Mouse (Mus musculus): ENCODE data around the gene Agps. TPM values are rescaled to one million over a fixed set of nuclear protein-coding genes. Genes with fewer than 3 reads are reported as not detected.

Agps gene
- polyA plus RNA-seq (2015; fragmentation: Nextera tagmentation; extraction: Ambion mirVana), result 36.5 and 42.2 TPM in 2 replicates

DNA sequence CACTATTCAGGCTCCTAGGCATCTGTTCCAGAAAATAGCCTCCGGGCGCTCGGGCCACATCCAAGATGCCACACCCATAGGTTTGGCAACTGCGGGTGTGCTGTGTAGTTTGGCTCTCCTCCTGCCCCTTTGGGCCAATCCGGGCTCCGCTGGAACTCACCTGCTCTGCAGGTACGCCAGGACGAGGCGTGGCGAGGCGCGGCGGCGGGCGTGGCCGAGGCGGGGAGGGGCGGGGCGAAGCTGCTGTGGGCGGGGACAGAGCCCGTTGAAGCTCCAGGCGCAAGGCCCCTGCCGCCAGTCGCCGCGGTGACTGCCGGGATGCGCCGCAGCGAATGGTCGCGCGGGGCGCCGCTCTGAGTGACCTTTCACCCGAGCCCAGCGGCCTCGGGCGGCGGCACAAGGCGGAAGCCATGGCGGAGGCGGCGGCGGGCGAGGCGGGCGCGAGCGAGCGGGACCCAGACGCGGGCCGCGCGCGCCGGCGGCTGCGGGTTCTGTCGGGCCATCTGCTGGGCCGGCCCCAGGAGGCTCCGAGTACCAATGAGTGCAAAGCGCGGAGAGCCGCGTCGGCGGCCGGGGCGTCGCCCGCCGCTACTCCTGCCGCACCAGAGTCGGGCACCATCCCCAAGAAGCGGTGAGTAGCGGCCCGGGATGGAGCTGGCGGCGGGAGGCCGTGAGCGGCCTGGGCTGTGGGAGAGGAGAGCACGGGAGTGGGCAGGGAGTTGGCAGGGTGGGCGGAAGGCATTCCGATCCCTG lies at the start of gene Agps:
Gene Agps (plus strand): TSS at position 297 of the 753 bp plus-strand sequence.
- Histone ChIP-seq H3K36me3 (no peaks in the 10 kb centered on the region), H3K27ac (replicated peaks) (peak within 1 kb of the TSS; percentile 89), H3K4me2 (peak within 1 kb of the TSS; percentile 87), H3K9ac (peak within 1 kb of the TSS; percentile 95), H3K4me1 (replicated peaks) (peaks cover 24% of the 10 kb centered on the region), H3K9me3 (no peaks in the 10 kb centered on the region), H3K4me3 (peak within 1 kb of the TSS; percentile 88), H3K27me3 (no peaks in the 10 kb centered on the region)
- peak; percentile 95 for ATAC-seq (ENCODE audit: low read depth)
- under 1% methylated on average over 82 of the region's 86 CpGs for WGBS

DNA sequence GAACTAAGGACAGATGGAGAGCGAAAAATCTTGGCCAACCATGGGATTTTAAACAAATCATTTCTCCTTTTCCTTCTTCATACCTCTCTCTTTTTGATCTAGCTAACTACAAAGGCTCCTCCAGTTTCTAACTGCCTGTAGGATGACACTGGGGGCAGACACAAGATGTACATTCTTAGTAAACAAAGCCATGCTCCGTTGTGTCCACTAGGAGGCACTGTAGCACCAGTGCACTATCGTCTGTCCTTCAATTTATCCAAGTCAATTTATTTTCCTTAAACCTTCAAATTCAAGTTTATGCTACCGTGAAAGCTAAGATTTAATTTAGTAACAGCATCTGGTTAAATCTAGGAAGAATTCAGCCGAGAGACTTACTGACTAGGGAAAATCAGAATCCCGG lies 45.9 kb upstream of the Agps start:
- H3K4me1 ChIP-seq (replicated peaks), result peaks cover 5% of the 10 kb centered on the region
- no peak overlapping the region for H3K9ac ChIP-seq
- no peak for ATAC-seq (ENCODE audit: low read depth)
- H3K9me3 ChIP-seq, result no peaks in the 10 kb centered on the region
- H3K4me2 ChIP-seq, result no peak overlapping the region
- H3K36me3 ChIP-seq, result no peaks in the 10 kb centered on the region
- no peaks in the 10 kb centered on the region for H3K27me3 ChIP-seq
- H3K4me3 ChIP-seq, result no peak overlapping the region
- WGBS, result 14% methylated on average over 6 of the region's 6 CpGs
- no peak overlapping the region for H3K27ac ChIP-seq (replicated peaks)

DNA sequence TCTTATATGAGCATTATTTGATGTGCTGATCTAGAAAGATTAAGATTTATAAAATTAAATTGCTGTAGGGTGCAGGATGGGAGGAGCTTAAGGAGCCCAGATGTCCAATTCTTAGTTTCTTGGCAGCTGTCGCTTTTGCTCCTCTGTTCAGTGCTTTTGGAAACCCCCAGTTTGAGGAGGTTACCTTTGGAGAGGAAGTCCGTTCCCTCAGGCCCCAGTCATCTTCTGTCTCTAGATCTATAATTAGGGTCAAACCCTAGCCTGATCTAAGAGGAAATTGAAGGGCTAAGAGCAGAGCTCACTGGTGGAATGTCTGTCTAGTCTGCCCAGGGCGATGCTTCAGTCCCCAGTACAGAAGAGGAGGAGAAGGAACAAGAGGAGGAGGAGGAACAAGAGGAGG lies 43.5 kb upstream of the Agps start:
- H3K4me2 ChIP-seq, result no peak overlapping the region

DNA sequence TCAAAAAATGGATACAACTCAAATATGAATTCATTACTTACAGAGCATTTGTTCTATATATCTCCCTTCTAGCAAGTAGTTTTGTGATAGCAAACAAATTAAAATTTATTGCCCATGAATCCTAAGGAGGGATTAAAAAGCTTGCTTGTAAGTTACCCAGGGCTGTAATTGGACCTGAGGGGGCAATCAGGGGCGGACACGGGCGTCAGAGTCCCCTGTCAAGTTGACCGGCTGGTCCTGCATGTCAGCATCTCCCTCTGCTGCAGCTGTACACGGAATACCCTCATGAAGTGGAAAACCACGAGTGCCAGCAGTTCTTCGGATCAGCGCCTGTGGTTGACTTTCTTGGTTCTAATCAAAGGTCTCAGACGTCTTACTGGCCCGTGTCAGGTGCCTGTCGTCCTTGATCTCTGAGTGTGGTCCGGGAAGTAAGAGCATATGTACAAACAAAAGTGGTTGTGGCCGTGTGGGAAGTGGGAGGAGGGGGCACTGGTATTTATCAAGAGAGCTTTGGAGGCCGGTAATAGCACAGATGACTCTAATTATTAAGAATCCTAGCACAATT lies 41.9 kb upstream of the Agps start:
- no peak overlapping the region for H3K4me2 ChIP-seq
- H3K9me3 ChIP-seq, result no peaks in the 10 kb centered on the region
- no peaks in the 10 kb centered on the region for H3K36me3 ChIP-seq
- 45% methylated on average over 14 of the region's 14 CpGs for WGBS
- ATAC-seq (ENCODE audit: low read depth), result no peak
- no peak overlapping the region for H3K27ac ChIP-seq (replicated peaks)
- peaks cover 5% of the 10 kb centered on the region for H3K4me1 ChIP-seq (replicated peaks)
- no peak overlapping the region for H3K9ac ChIP-seq
- no peaks in the 10 kb centered on the region for H3K27me3 ChIP-seq
- H3K4me3 ChIP-seq, result no peak overlapping the region

More for the DNA sequence above, 43.5 kb upstream of the Agps start:
- no peak overlapping the region for H3K4me3 ChIP-seq
- H3K36me3 ChIP-seq, result no peaks in the 10 kb centered on the region
- no peaks in the 10 kb centered on the region for H3K9me3 ChIP-seq
- H3K9ac ChIP-seq, result no peak overlapping the region
- WGBS, result 86% methylated on average over 3 of the region's 3 CpGs
- peaks cover 5% of the 10 kb centered on the region for H3K4me1 ChIP-seq (replicated peaks)
- H3K27ac ChIP-seq (replicated peaks), result no peak overlapping the region
- no peak for ATAC-seq (ENCODE audit: low read depth)
- H3K27me3 ChIP-seq, result no peaks in the 10 kb centered on the region

DNA sequence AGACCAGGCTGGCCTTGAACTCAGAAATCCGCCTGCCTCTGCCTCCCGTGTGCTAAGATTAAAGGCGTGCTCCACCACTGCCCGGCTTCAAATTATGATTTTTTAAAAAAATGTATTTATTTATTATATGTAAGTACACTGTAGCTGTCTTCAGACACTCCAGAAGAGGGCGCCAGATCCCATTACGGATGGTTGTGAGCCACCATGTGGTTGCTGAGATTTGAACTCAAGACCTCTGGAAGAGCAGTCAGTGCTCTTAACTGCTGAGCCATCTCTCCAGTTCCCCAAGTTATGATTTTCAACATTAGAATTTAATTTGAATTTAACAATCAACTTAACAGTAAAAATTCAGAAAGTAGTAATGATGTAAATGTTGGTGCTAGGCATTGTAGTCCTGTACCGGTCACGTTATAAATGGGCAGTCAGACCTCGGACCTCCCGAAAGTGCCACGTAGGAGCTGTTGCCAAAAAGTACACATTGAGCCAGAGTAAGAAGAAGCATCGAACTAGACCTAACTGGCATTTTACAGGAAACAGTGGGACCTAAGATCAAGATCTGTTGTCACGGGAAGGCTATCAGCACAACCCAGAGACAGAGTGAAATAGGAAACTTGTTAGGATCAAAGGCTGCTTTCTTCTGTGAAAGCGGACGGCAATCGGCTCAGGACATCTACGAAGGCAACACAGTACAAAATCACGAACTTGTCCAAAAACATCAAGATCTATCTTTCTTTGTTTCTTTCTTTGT lies 40.2 kb upstream of the Agps start:
- no peaks in the 10 kb centered on the region for H3K27me3 ChIP-seq
- 85% methylated on average over 18 of the region's 18 CpGs for WGBS
- H3K9me3 ChIP-seq, result no peaks in the 10 kb centered on the region
- no peak overlapping the region for H3K4me3 ChIP-seq
- no peak overlapping the region for H3K9ac ChIP-seq
- no peak overlapping the region for H3K4me2 ChIP-seq
- H3K36me3 ChIP-seq, result no peaks in the 10 kb centered on the region
- peaks cover 5% of the 10 kb centered on the region for H3K4me1 ChIP-seq (replicated peaks)
- H3K27ac ChIP-seq (replicated peaks), result no peak overlapping the region
- ATAC-seq (ENCODE audit: low read depth), result no peak

DNA sequence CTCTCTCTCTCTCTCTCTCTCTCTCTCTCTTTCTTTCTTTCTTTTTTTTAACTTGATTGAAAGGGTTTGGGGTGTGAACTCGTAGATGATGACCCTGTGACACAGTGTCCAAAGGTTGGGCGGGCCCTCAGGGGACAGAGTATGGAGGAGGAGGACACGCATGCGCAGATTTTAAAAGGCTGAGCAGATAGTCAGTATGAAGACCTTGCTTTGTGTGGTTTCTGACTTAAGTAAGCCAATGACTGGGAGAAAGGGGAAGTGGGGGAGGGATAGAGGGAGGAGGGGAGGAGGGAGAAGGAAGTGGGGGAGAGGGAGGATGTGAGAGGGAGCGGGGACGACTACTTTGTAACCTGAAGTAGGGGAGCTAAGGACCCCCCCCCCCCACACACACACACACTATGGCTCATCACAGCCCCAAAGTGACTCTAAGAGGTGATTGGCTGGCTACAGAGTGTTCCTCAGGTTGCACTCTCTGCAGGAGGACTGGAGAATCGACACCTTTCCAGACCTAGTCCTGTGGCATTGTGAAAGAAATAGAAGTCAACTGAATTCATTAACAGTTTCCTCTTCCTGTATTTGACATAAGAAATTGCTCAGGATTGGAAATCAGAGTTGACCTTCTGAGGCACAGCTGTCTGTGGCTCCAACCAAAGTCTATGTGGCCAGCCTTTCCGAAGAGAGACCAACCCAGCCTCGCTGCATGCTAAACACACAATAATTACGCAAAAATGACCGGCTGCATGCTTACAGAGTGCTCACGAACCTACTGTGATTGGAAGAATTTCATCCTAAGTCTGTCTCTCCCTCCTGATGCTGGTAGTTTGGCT lies 39.4 kb upstream of the Agps start:
- no peak for ATAC-seq (ENCODE audit: low read depth)
- H3K27me3 ChIP-seq, result no peaks in the 10 kb centered on the region
- 71% methylated on average over 12 of the region's 12 CpGs for WGBS

DNA sequence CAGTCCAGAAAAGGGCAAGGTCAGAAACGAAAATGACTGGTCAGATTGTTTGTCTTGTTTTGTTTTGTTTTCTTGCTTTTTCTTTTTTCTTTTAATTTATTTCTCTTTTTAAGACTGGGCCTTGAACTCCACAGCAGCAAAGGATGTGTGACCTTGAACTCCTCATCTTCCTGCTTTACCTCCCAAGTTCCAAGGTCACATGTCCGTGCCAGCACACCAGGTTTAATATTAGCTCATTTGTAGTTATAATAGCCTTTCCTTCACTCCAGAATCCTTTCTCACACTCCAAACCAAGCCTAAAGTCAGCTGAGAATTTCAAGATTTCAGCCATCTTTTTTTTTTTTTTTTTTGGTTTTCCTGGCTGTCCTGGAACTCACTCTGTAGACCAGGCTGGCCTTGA lies 35.8 kb upstream of the Agps start:
- H3K4me3 ChIP-seq, result no peak overlapping the region
- WGBS, result 89% methylated on average over 2 of the region's 2 CpGs
- no peaks in the 10 kb centered on the region for H3K4me1 ChIP-seq (replicated peaks)
- no peaks in the 10 kb centered on the region for H3K27me3 ChIP-seq
- no peak overlapping the region for H3K27ac ChIP-seq (replicated peaks)
- H3K36me3 ChIP-seq, result no peaks in the 10 kb centered on the region
- no peak overlapping the region for H3K9ac ChIP-seq
- no peaks in the 10 kb centered on the region for H3K9me3 ChIP-seq
- H3K4me2 ChIP-seq, result no peak overlapping the region
- no peak for ATAC-seq (ENCODE audit: low read depth)

More for the DNA sequence above, 39.4 kb upstream of the Agps start:
- Histone ChIP-seq H3K27ac (replicated peaks) (no peak overlapping the region), H3K9ac (no peak overlapping the region), H3K9me3 (no peaks in the 10 kb centered on the region), H3K4me1 (replicated peaks) (peaks cover 5% of the 10 kb centered on the region), H3K4me2 (no peak overlapping the region), H3K36me3 (no peaks in the 10 kb centered on the region), H3K4me3 (no peak overlapping the region)

DNA sequence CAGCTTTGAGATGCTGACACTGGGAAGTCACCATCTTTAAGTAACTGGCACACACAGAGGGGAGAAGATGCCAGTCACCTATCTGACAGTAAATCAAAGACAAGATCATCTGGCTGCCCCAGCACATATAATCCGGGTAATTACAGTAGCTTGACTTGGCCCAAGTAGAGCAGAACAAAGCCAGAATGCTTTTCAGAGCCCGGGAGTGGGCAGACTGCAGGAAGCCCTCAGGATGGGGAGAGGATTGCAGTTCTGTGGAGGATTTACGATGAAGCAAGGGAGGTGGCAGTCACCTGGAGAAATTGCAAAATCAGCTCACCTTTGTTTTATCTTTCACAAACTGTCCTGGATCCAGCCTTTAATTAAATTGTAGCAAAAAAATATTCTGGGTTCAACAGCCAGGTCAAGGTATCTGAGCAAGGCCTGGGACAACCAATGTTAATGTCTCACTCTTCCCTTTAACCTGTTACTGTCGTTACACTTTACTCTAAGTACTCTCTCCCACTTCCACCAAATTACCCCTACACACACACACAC lies 33.5 kb upstream of the Agps start:
- no peaks in the 10 kb centered on the region for H3K27me3 ChIP-seq

DNA sequence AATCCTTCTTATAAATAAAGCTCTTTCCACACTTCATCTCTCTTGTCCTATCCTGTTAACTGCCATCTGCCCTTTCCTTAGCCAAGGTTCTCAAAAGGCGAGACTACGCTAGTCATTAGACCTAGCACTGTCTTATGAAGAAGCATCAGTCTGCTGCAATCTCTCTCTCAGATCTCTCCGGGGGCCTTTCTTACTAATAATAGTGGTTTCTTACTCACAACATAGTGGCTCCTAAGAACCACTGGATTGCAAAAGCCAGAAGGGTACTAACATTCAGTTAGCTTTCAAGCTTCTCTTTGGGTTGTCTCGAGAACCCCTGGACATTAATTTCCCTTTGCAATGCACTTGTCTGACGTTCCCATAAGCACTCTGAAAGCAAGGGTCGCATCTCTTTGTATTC lies 26.2 kb upstream of the Agps start:
- no peak overlapping the region for H3K4me2 ChIP-seq
- no peak for ATAC-seq (ENCODE audit: low read depth)
- H3K4me1 ChIP-seq (replicated peaks), result 0 out of 2 replicates have a peak, but pooled peaks cover 5% of the 10 kb centered on the region
- H3K9ac ChIP-seq, result no peak overlapping the region
- no peaks in the 10 kb centered on the region for H3K27me3 ChIP-seq
- H3K27ac ChIP-seq (replicated peaks), result no peak overlapping the region
- 90% methylated on average over 6 of the region's 6 CpGs for WGBS
- no peaks in the 10 kb centered on the region for H3K9me3 ChIP-seq
- no peak overlapping the region for H3K4me3 ChIP-seq
- no peaks in the 10 kb centered on the region for H3K36me3 ChIP-seq

More for the DNA sequence above, 33.5 kb upstream of the Agps start:
- Histone ChIP-seq H3K4me3 (no peak overlapping the region), H3K36me3 (no peaks in the 10 kb centered on the region), H3K27ac (replicated peaks) (no peak overlapping the region), H3K9me3 (no peaks in the 10 kb centered on the region), H3K4me2 (no peak overlapping the region), H3K9ac (no peak overlapping the region), H3K4me1 (replicated peaks) (0 out of 2 replicates have a peak, but pooled peaks cover 5% of the 10 kb centered on the region)
- WGBS, result 57% methylated on average over 4 of the region's 4 CpGs
- ATAC-seq (ENCODE audit: low read depth), result no peak

DNA sequence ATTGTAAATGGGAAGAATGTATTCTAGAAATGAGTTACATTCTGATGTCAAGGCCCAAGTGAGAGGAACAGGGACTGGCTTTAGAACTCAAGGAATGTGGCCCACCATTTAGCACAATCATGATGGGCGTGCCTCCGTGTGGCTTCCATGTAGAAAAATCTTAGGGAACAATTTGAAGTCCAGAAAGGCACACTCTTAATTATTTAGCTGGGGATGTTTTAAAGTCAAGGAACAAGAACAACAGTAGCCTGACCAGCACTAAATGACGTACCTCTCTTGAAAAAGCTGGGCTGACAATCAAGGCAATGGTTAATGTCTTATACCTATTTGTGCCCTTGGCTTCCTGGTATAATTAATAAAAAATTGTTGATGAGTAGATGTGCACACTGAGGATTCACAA lies 25.1 kb upstream of the Agps start:
- Histone ChIP-seq H3K27me3 (no peaks in the 10 kb centered on the region), H3K4me2 (no peak overlapping the region), H3K27ac (replicated peaks) (no peak overlapping the region), H3K4me1 (replicated peaks) (0 out of 2 replicates have a peak, but pooled peaks cover 4% of the 10 kb centered on the region), H3K36me3 (no peaks in the 10 kb centered on the region), H3K9me3 (no peaks in the 10 kb centered on the region), H3K4me3 (no peak overlapping the region), H3K9ac (no peak overlapping the region)
- WGBS, result 90% methylated on average over 3 of the region's 3 CpGs
- ATAC-seq (ENCODE audit: low read depth), result no peak

DNA sequence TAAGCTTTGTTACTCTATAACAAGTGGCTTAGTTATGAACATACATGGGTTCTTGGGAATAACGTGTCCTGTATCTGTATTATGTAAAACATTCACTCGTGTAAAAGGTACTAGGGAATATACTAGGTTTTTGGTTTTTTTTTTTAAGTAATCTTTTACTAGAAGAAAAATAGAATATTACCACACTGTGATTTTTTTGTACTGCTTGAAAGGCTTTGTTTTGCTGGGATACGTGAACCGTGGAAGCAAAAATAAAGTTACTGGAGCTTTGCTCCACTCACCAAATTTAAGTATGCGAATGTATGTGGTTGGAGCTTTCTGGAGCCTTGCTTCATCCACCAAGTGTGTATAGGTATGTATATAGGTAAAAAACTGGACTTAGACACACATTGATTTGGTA lies 24.5 kb upstream of the Agps start:
- H3K4me1 ChIP-seq (replicated peaks), result no peaks in the 10 kb centered on the region
- H3K9ac ChIP-seq, result no peak overlapping the region
- no peak overlapping the region for H3K4me2 ChIP-seq
- no peaks in the 10 kb centered on the region for H3K9me3 ChIP-seq
- no peak overlapping the region for H3K4me3 ChIP-seq
- H3K27ac ChIP-seq (replicated peaks), result no peak overlapping the region
- no peak for ATAC-seq (ENCODE audit: low read depth)
- 96% methylated on average over 5 of the region's 5 CpGs for WGBS
- H3K36me3 ChIP-seq, result no peaks in the 10 kb centered on the region
- H3K27me3 ChIP-seq, result no peaks in the 10 kb centered on the region

Data from neural tube, embryonic 13.5 days (tissue).